Mouse (Mus musculus): ENCODE results near the gene Map3k5. TPM values are rescaled to one million over a fixed set of nuclear protein-coding genes. Genes with fewer than 3 reads are reported as not detected.

Map3k5 gene
- polyA plus RNA-seq, 1 experiment from 2014 or later: 1.8 TPM

- DNase-seq (ENCODE audit: low spot score) (no peak), ATAC-seq (replicated peaks; ENCODE audit: low FRiP score) (no peak)
- Histone ChIP-seq H3K9me3 (ENCODE audit: control insufficient read depth, low read length) (no peaks in the 10 kb centered on the region), H3K4me2 (no peak overlapping the region), H3K4me3 (ENCODE audit: low read depth, low read length) (no peak overlapping the region), H3K36me3 (ENCODE audit: control insufficient read depth, insufficient read depth, low read length) (no peaks in the 10 kb centered on the region), H3K9ac (ENCODE audit: low read depth, low read length) (no peak overlapping the region), H3K27ac (ENCODE audit: low read depth, low read length) (no peak overlapping the region), H3K27me3 (replicated peaks; ENCODE audit: control insufficient read depth, insufficient read depth, low read length) (no peaks in the 10 kb centered on the region), H3K4me1 (replicated peaks; ENCODE audit: control insufficient read depth, insufficient read depth, low read length) (peaks cover 11% of the 10 kb centered on the region)
- WGBS: 57% methylated on average over 4 of the region's 4 CpGs
Observed at GRCm38 (mm10) chr10:20158756-20159155, 224.5 kb downstream of the Map3k5 start.

- no peak overlapping the region for H3K27ac ChIP-seq (ENCODE audit: low read depth, low read length)
- WGBS: 77% methylated on average over 5 of the region's 5 CpGs
- ATAC-seq (replicated peaks; ENCODE audit: low FRiP score): no peak
Observed at GRCm38 (mm10) chr10:20159308-20159707, 225.0 kb downstream of the Map3k5 start.

GRCm38 (mm10) chr10:20160914-20161313 is 226.6 kb downstream of the Map3k5 start:
- no peak overlapping the region for H3K27ac ChIP-seq (ENCODE audit: low read depth, low read length)
- ATAC-seq (replicated peaks; ENCODE audit: low FRiP score): no peak
- peaks cover 5% of the 10 kb centered on the region; the same call in 1 of the 2 replicates for H3K4me1 ChIP-seq (replicated peaks; ENCODE audit: control insufficient read depth, insufficient read depth, low read length)
- H3K4me3 ChIP-seq (ENCODE audit: low read depth, low read length): no peak overlapping the region
- H3K9ac ChIP-seq (ENCODE audit: low read depth, low read length): no peak overlapping the region
- no peak overlapping the region for H3K4me2 ChIP-seq
- H3K36me3 ChIP-seq (ENCODE audit: control insufficient read depth, insufficient read depth, low read length): no peaks in the 10 kb centered on the region
- no peaks in the 10 kb centered on the region for H3K27me3 ChIP-seq (replicated peaks; ENCODE audit: control insufficient read depth, insufficient read depth, low read length)
- no peaks in the 10 kb centered on the region for H3K9me3 ChIP-seq (ENCODE audit: control insufficient read depth, low read length)
- WGBS: 46% methylated on average over 8 of the region's 8 CpGs
- no peak for DNase-seq (ENCODE audit: low spot score)

More at GRCm38 (mm10) chr10:20159308-20159707, 225.0 kb downstream of the Map3k5 start:
- Histone ChIP-seq H3K9me3 (ENCODE audit: control insufficient read depth, low read length) (no peaks in the 10 kb centered on the region), H3K4me1 (replicated peaks; ENCODE audit: control insufficient read depth, insufficient read depth, low read length) (peaks cover 11% of the 10 kb centered on the region), H3K36me3 (ENCODE audit: control insufficient read depth, insufficient read depth, low read length) (no peaks in the 10 kb centered on the region), H3K9ac (ENCODE audit: low read depth, low read length) (no peak overlapping the region), H3K4me2 (no peak overlapping the region), H3K27me3 (replicated peaks; ENCODE audit: control insufficient read depth, insufficient read depth, low read length) (no peaks in the 10 kb centered on the region), H3K4me3 (ENCODE audit: low read depth, low read length) (no peak overlapping the region)
- DNase-seq (ENCODE audit: low spot score): no peak

GRCm38 (mm10) chr10:20164810-20165209 is 230.5 kb downstream of the Map3k5 start:
- ATAC-seq (replicated peaks; ENCODE audit: low FRiP score): no peak
- Histone ChIP-seq H3K9me3 (ENCODE audit: control insufficient read depth, low read length) (no peaks in the 10 kb centered on the region), H3K36me3 (ENCODE audit: control insufficient read depth, insufficient read depth, low read length) (no peaks in the 10 kb centered on the region), H3K27ac (ENCODE audit: low read depth, low read length) (no peak overlapping the region), H3K4me1 (replicated peaks; ENCODE audit: control insufficient read depth, insufficient read depth, low read length) (peaks cover 5% of the 10 kb centered on the region; the same call in 1 of the 2 replicates), H3K4me2 (no peak overlapping the region), H3K9ac (ENCODE audit: low read depth, low read length) (no peak overlapping the region), H3K4me3 (ENCODE audit: low read depth, low read length) (no peak overlapping the region), H3K27me3 (replicated peaks; ENCODE audit: control insufficient read depth, insufficient read depth, low read length) (no peaks in the 10 kb centered on the region)
- 83% methylated on average over 5 of the region's 5 CpGs for WGBS
- no peak for DNase-seq (ENCODE audit: low spot score)

- no peaks in the 10 kb centered on the region for H3K36me3 ChIP-seq (ENCODE audit: control insufficient read depth, insufficient read depth, low read length)
- H3K9me3 ChIP-seq (ENCODE audit: control insufficient read depth, low read length): no peaks in the 10 kb centered on the region
- H3K4me3 ChIP-seq (ENCODE audit: low read depth, low read length): no peak overlapping the region
- H3K4me2 ChIP-seq: no peak overlapping the region
- peaks cover 9% of the 10 kb centered on the region for H3K4me1 ChIP-seq (replicated peaks; ENCODE audit: control insufficient read depth, insufficient read depth, low read length)
- no peak for ATAC-seq (replicated peaks; ENCODE audit: low FRiP score)
- no peaks in the 10 kb centered on the region for H3K27me3 ChIP-seq (replicated peaks; ENCODE audit: control insufficient read depth, insufficient read depth, low read length)
- DNase-seq (ENCODE audit: low spot score): no peak
- no peak overlapping the region for H3K9ac ChIP-seq (ENCODE audit: low read depth, low read length)
- 60% methylated on average over 11 of the region's 11 CpGs for whole genome bisulfite sequencing
- no peak overlapping the region for H3K27ac ChIP-seq (ENCODE audit: low read depth, low read length)
Observed at GRCm38 (mm10) chr10:20166797-20167196, 232.5 kb downstream of the Map3k5 start.

GRCm38 (mm10) chr10:20167467-20167866 is 233.2 kb downstream of the Map3k5 start:
- H3K4me1 ChIP-seq (replicated peaks; ENCODE audit: control insufficient read depth, insufficient read depth, low read length): peaks cover 9% of the 10 kb centered on the region
- H3K36me3 ChIP-seq (ENCODE audit: control insufficient read depth, insufficient read depth, low read length): no peaks in the 10 kb centered on the region
- 87% methylated on average over 4 of the region's 4 CpGs for WGBS
- no peak overlapping the region for H3K9ac ChIP-seq (ENCODE audit: low read depth, low read length)
- no peak overlapping the region for H3K4me3 ChIP-seq (ENCODE audit: low read depth, low read length)
- no peaks in the 10 kb centered on the region for H3K9me3 ChIP-seq (ENCODE audit: control insufficient read depth, low read length)
- no peak overlapping the region for H3K27ac ChIP-seq (ENCODE audit: low read depth, low read length)
- H3K27me3 ChIP-seq (replicated peaks; ENCODE audit: control insufficient read depth, insufficient read depth, low read length): no peaks in the 10 kb centered on the region
- DNase-seq (ENCODE audit: low spot score) (no peak), ATAC-seq (replicated peaks; ENCODE audit: low FRiP score) (no peak)
- no peak overlapping the region for H3K4me2 ChIP-seq

- Histone ChIP-seq H3K4me1 (replicated peaks; ENCODE audit: control insufficient read depth, insufficient read depth, low read length) (peaks cover 9% of the 10 kb centered on the region), H3K9me3 (ENCODE audit: control insufficient read depth, low read length) (no peaks in the 10 kb centered on the region), H3K9ac (ENCODE audit: low read depth, low read length) (no peak overlapping the region), H3K36me3 (ENCODE audit: control insufficient read depth, insufficient read depth, low read length) (no peaks in the 10 kb centered on the region), H3K27me3 (replicated peaks; ENCODE audit: control insufficient read depth, insufficient read depth, low read length) (no peaks in the 10 kb centered on the region), H3K27ac (ENCODE audit: low read depth, low read length) (no peak overlapping the region), H3K4me3 (ENCODE audit: low read depth, low read length) (no peak overlapping the region), H3K4me2 (no peak overlapping the region)
- ATAC-seq (replicated peaks; ENCODE audit: low FRiP score) (no peak), DNase-seq (ENCODE audit: low spot score) (no peak)
- 77% methylated on average over 3 of the region's 3 CpGs for WGBS
Observed at GRCm38 (mm10) chr10:20169182-20169674, 235.0 kb downstream of the Map3k5 start.

GRCm38 (mm10) chr10:20169927-20170604 is 235.8 kb downstream of the Map3k5 start:
- H3K27ac ChIP-seq (ENCODE audit: low read depth, low read length): no peak overlapping the region
- DNase-seq (ENCODE audit: low spot score) (no peak), ATAC-seq (replicated peaks; ENCODE audit: low FRiP score) (no peak; the same call in 1 of the 2 replicates)
- no peaks in the 10 kb centered on the region for H3K27me3 ChIP-seq (replicated peaks; ENCODE audit: control insufficient read depth, insufficient read depth, low read length)
- 0 out of 2 replicates have a peak overlapping the region, but pooled peaks have one; percentile 14 for H3K9ac ChIP-seq (ENCODE audit: low read depth, low read length)
- WGBS: 29% methylated on average over 19 of the region's 19 CpGs
- H3K4me3 ChIP-seq (ENCODE audit: low read depth, low read length): peak overlapping the region; percentile 15; the same call in 1 of the 2 replicates
- H3K36me3 ChIP-seq (ENCODE audit: control insufficient read depth, insufficient read depth, low read length): no peaks in the 10 kb centered on the region
- peaks cover 9% of the 10 kb centered on the region for H3K4me1 ChIP-seq (replicated peaks; ENCODE audit: control insufficient read depth, insufficient read depth, low read length)
- H3K9me3 ChIP-seq (ENCODE audit: control insufficient read depth, low read length): no peaks in the 10 kb centered on the region
- peak overlapping the region; percentile 59 for H3K4me2 ChIP-seq

- Histone ChIP-seq H3K4me1 (replicated peaks; ENCODE audit: control insufficient read depth, insufficient read depth, low read length) (peaks cover 9% of the 10 kb centered on the region), H3K4me3 (ENCODE audit: low read depth, low read length) (no peak overlapping the region), H3K4me2 (peak overlapping the region; percentile 59), H3K27me3 (replicated peaks; ENCODE audit: control insufficient read depth, insufficient read depth, low read length) (no peaks in the 10 kb centered on the region), H3K9ac (ENCODE audit: low read depth, low read length) (no peak overlapping the region), H3K36me3 (ENCODE audit: control insufficient read depth, insufficient read depth, low read length) (no peaks in the 10 kb centered on the region), H3K27ac (ENCODE audit: low read depth, low read length) (no peak overlapping the region), H3K9me3 (ENCODE audit: control insufficient read depth, low read length) (no peaks in the 10 kb centered on the region)
- WGBS: 62% methylated on average over 11 of the region's 11 CpGs
- DNase-seq (ENCODE audit: low spot score): peak; percentile 64
- ATAC-seq (replicated peaks; ENCODE audit: low FRiP score): peak; percentile 79
Observed at GRCm38 (mm10) chr10:20170605-20171088, 236.4 kb downstream of the Map3k5 start.

Measured in liver, embryonic 11.5 days (tissue).